Mouse (Mus musculus) neural tube, embryonic 13.5 days (tissue): Measurements from ENCODE around the gene Cacng5. TPM values are rescaled to one million over a fixed set of nuclear protein-coding genes. Genes with fewer than 3 reads are reported as not detected.

Experiments used
- ATAC-seq: fragments of 200-750 bp; cut with Nextera tagmentation; 2 replicates; pipeline ENCODE4 v1.8.0; 2017; ENCODE audit warnings: low read depth, mild to moderate bottlenecking, moderate TSS enrichment, moderate library complexity
- H3K27ac ChIP-seq: fragments of 300-500 bp; sonication (generic); replicated peaks from 2 replicates; pipeline ENCODE4 v1.5.1; 2015; ENCODE audit warnings: moderate library complexity, mild to moderate bottlenecking, inconsistent platforms
- H3K27me3 ChIP-seq: fragments of 300-500 bp; sonication (generic); 2 replicates; pipeline ENCODE4 v1.6.1; 2015; ENCODE audit warnings: mild to moderate bottlenecking, inconsistent platforms
- H3K36me3 ChIP-seq: fragments of 300-500 bp; sonication (generic); 2 replicates; pipeline ENCODE4 v1.6.1; 2015; ENCODE audit warnings: mild to moderate bottlenecking, inconsistent platforms
- H3K4me1 ChIP-seq: fragments of 300-500 bp; sonication (generic); replicated peaks from 2 replicates; pipeline ENCODE4 v1.6.1; 2015; ENCODE audit warnings: inconsistent platforms
- H3K4me2 ChIP-seq: fragments of 300-500 bp; sonication (generic); 2 replicates; pipeline ENCODE4 v1.6.1; 2015; ENCODE audit warnings: inconsistent platforms, mild to moderate bottlenecking, moderate library complexity
- H3K4me3 ChIP-seq: fragments of 300-500 bp; sonication (generic); 2 replicates; pipeline ENCODE4 v1.5.1; 2015; ENCODE audit warnings: mild to moderate bottlenecking, inconsistent platforms
- H3K9ac ChIP-seq: fragments of 300-500 bp; sonication (generic); 2 replicates; pipeline ENCODE4 v1.6.1; 2015; ENCODE audit warnings: moderate library complexity, mild to moderate bottlenecking, inconsistent platforms
- H3K9me3 ChIP-seq: fragments of 300-500 bp; sonication (generic); 2 replicates; pipeline ENCODE4 v1.6.1; 2016; ENCODE audit warnings: inconsistent platforms
- WGBS: fragments of 180-500 bp; shearing (Covaris S2); methylation state at CpG from one replicate; pipeline ENCODE4 v1.1.7; 2015; 5-methylcytosine and 5-hydroxymethylcytosine counted together
- polyA plus RNA-seq: library from polyadenylated mRNA; unstranded; fragments of >200 nt; fragmentation: Nextera tagmentation; extraction: Ambion mirVana; gene quantifications from 2 replicates; pipeline ENCODE4 v1.2.1, GENCODE M21; 2015

Cacng5 gene
- polyA plus RNA-seq, 1 experiment from 2014 or later: 9.5 TPM

- Histone ChIP-seq H3K4me2 (no peak overlapping the region), H3K9me3 (no peaks in the 10 kb centered on the region), H3K27ac (no peak overlapping the region), H3K27me3 (peaks cover 12% of the 10 kb centered on the region), H3K4me3 (no peak overlapping the region), H3K36me3 (no peaks in the 10 kb centered on the region), H3K4me1 (peaks cover 13% of the 10 kb centered on the region; the same call in 1 of the 2 replicates), H3K9ac (no peak overlapping the region)
- ATAC-seq: no peak
- 40% methylated on average over 16 of the region's 16 CpGs for WGBS
Measured at GRCm38 (mm10) chr11:107919852-107920508, 5.1 kb upstream of the Cacng5 start.

- H3K27ac ChIP-seq: peak overlapping the region; percentile 54; the same call in 1 of the 2 replicates
Measured at GRCm38 (mm10) chr11:107917721-107918235, 2.9 kb upstream of the Cacng5 start.

GRCm38 (mm10) chr11:107913317-107913716 lies 1.5 kb downstream of the Cacng5 start:
- 63% methylated on average over 3 of the region's 3 CpGs for WGBS
- H3K4me1 ChIP-seq: peaks cover 22% of the 10 kb centered on the region; the same call in 1 of the 2 replicates
- H3K9me3 ChIP-seq: no peaks in the 10 kb centered on the region; the same call in 1 of the 2 replicates
- H3K27ac ChIP-seq: no peak overlapping the region
- peaks cover 24% of the 10 kb centered on the region for H3K27me3 ChIP-seq
- H3K4me3 ChIP-seq: no peak overlapping the region
- no peaks in the 10 kb centered on the region for H3K36me3 ChIP-seq
- no peak overlapping the region for H3K9ac ChIP-seq
- ATAC-seq: no peak
- peak overlapping the region; percentile 62; the same call in 1 of the 2 replicates for H3K4me2 ChIP-seq

More at GRCm38 (mm10) chr11:107917721-107918235, 2.9 kb upstream of the Cacng5 start:
- Histone ChIP-seq H3K9me3 (no peaks in the 10 kb centered on the region), H3K4me1 (peaks cover 23% of the 10 kb centered on the region; the same call in 1 of the 2 replicates), H3K27me3 (peaks cover 28% of the 10 kb centered on the region), H3K4me3 (no peak overlapping the region), H3K9ac (no peak overlapping the region), H3K4me2 (no peak overlapping the region), H3K36me3 (no peaks in the 10 kb centered on the region)
- 36% methylated on average over 9 of the region's 9 CpGs for WGBS
- ATAC-seq: peak; percentile 34; the same call in 1 of the 2 replicates

GRCm38 (mm10) chr11:107905364-107905763 lies 9.5 kb downstream of the Cacng5 start:
- ATAC-seq: peak; percentile 70
- H3K9me3 ChIP-seq: no peaks in the 10 kb centered on the region; the same call in 1 of the 2 replicates
- H3K27me3 ChIP-seq: no peaks in the 10 kb centered on the region
- H3K4me3 ChIP-seq: no peak overlapping the region
- no peaks in the 10 kb centered on the region for H3K36me3 ChIP-seq
- H3K4me1 ChIP-seq: peaks cover 16% of the 10 kb centered on the region
- WGBS: 38% methylated on average over 9 of the region's 9 CpGs
- H3K9ac ChIP-seq: no peak overlapping the region
- no peak overlapping the region for H3K4me2 ChIP-seq
- H3K27ac ChIP-seq: peak overlapping the region; percentile 56; the same call in 1 of the 2 replicates

- Histone ChIP-seq H3K4me2 (no peak overlapping the region), H3K36me3 (no peaks in the 10 kb centered on the region), H3K4me1 (peaks cover 17% of the 10 kb centered on the region), H3K4me3 (no peak overlapping the region), H3K27me3 (no peaks in the 10 kb centered on the region), H3K27ac (no peak overlapping the region), H3K9me3 (no peaks in the 10 kb centered on the region), H3K9ac (no peak overlapping the region)
- no peak for ATAC-seq
- 41% methylated on average over 4 of the region's 4 CpGs for WGBS
Measured at GRCm38 (mm10) chr11:107903966-107904605, 10.8 kb downstream of the Cacng5 start.

GRCm38 (mm10) chr11:107900470-107900869 lies 14.4 kb downstream of the Cacng5 start:
- Histone ChIP-seq H3K27ac (no peak overlapping the region), H3K9me3 (no peaks in the 10 kb centered on the region), H3K27me3 (no peaks in the 10 kb centered on the region), H3K36me3 (no peaks in the 10 kb centered on the region), H3K9ac (no peak overlapping the region), H3K4me2 (no peak overlapping the region), H3K4me3 (no peak overlapping the region), H3K4me1 (peaks cover 15% of the 10 kb centered on the region)
- WGBS: 44% methylated on average over 4 of the region's 4 CpGs
- ATAC-seq: no peak

GRCm38 (mm10) chr11:107898698-107899097 lies 16.2 kb downstream of the Cacng5 start:
- no peaks in the 10 kb centered on the region for H3K36me3 ChIP-seq
- WGBS: 45% methylated on average over 2 of the region's 2 CpGs
- H3K4me3 ChIP-seq: no peak overlapping the region
- peaks cover 14% of the 10 kb centered on the region for H3K4me1 ChIP-seq
- H3K27ac ChIP-seq: no peak overlapping the region
- no peak overlapping the region for H3K9ac ChIP-seq
- no peak overlapping the region for H3K4me2 ChIP-seq
- no peak for ATAC-seq
- H3K9me3 ChIP-seq: no peaks in the 10 kb centered on the region
- H3K27me3 ChIP-seq: no peaks in the 10 kb centered on the region

GRCm38 (mm10) chr11:107895635-107896034 lies 19.2 kb downstream of the Cacng5 start:
- Histone ChIP-seq H3K4me2 (no peak overlapping the region), H3K36me3 (no peaks in the 10 kb centered on the region), H3K9ac (no peak overlapping the region), H3K4me3 (no peak overlapping the region), H3K9me3 (no peaks in the 10 kb centered on the region), H3K27me3 (no peaks in the 10 kb centered on the region), H3K4me1 (peaks cover 14% of the 10 kb centered on the region), H3K27ac (no peak overlapping the region)
- 52% methylated on average over 4 of the region's 4 CpGs for WGBS
- ATAC-seq: no peak

GRCm38 (mm10) chr11:107891377-107891776 lies 23.5 kb downstream of the Cacng5 start:
- no peaks in the 10 kb centered on the region for H3K27me3 ChIP-seq
- peaks cover 11% of the 10 kb centered on the region for H3K4me1 ChIP-seq
- no peak for ATAC-seq
- no peak overlapping the region for H3K27ac ChIP-seq
- no peak overlapping the region for H3K4me2 ChIP-seq
- 91% methylated on average over 3 of the region's 3 CpGs for WGBS
- H3K9me3 ChIP-seq: no peaks in the 10 kb centered on the region
- H3K36me3 ChIP-seq: no peaks in the 10 kb centered on the region
- H3K4me3 ChIP-seq: no peak overlapping the region
- no peak overlapping the region for H3K9ac ChIP-seq

GRCm38 (mm10) chr11:107887342-107887741 lies 27.5 kb downstream of the Cacng5 start:
- 80% methylated on average over 6 of the region's 6 CpGs for WGBS

GRCm38 (mm10) chr11:107876840-107877239 lies 38.0 kb downstream of the Cacng5 start:
- Histone ChIP-seq H3K4me1 (no peaks in the 10 kb centered on the region), H3K27me3 (no peaks in the 10 kb centered on the region), H3K36me3 (no peaks in the 10 kb centered on the region), H3K4me3 (no peak overlapping the region), H3K9me3 (no peaks in the 10 kb centered on the region), H3K4me2 (no peak overlapping the region), H3K9ac (no peak overlapping the region), H3K27ac (no peak overlapping the region)
- WGBS: 73% methylated on average over 5 of the region's 5 CpGs
- ATAC-seq: no peak

More at GRCm38 (mm10) chr11:107887342-107887741, 27.5 kb downstream of the Cacng5 start:
- Histone ChIP-seq H3K9me3 (no peaks in the 10 kb centered on the region), H3K27ac (no peak overlapping the region), H3K9ac (no peak overlapping the region), H3K36me3 (no peaks in the 10 kb centered on the region), H3K4me3 (no peak overlapping the region), H3K27me3 (no peaks in the 10 kb centered on the region), H3K4me1 (no peaks in the 10 kb centered on the region; the same call in 1 of the 2 replicates), H3K4me2 (no peak overlapping the region)
- peak; percentile 63 for ATAC-seq

GRCm38 (mm10) chr11:107875861-107876494 lies 38.9 kb downstream of the Cacng5 start:
- H3K27ac ChIP-seq: no peak overlapping the region
- ATAC-seq: no peak
- H3K4me2 ChIP-seq: no peak overlapping the region
- no peaks in the 10 kb centered on the region for H3K4me1 ChIP-seq
- H3K27me3 ChIP-seq: no peaks in the 10 kb centered on the region
- no peak overlapping the region for H3K4me3 ChIP-seq
- WGBS: 74% methylated on average over 18 of the region's 18 CpGs
- no peak overlapping the region for H3K9ac ChIP-seq
- H3K9me3 ChIP-seq: no peaks in the 10 kb centered on the region
- no peaks in the 10 kb centered on the region for H3K36me3 ChIP-seq
